Mouse (Mus musculus): Measurements from ENCODE around the gene Myzap.

The Myzap gene

DNA sequence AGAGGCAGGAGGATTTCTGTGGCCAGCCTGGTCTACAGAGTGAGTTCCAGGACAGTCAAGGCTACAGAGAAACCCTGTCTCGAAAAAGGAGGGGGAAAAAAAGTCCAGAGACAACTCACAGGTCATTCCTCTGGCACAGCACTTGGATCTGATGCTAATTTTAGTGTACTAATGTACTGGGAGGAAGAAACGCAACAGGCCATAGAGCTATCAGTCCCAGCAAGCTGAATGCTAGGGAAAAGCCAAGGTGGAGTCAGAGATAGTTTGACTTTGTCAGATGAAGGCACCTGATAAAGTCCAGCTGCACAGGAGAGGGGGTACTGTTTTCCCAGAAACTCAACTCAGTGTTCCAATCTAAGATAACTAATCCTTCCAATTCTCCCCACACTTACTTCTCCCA is 111.9 kb downstream of the Myzap start:
- no peak for DNase-seq (ENCODE audit: low spot score)

- no peak for DNase-seq (ENCODE audit: low spot score)
These were observed 112.7 kb downstream of the Myzap start for GRCm38 (mm10) chr9:71479413-71479812.

DNA sequence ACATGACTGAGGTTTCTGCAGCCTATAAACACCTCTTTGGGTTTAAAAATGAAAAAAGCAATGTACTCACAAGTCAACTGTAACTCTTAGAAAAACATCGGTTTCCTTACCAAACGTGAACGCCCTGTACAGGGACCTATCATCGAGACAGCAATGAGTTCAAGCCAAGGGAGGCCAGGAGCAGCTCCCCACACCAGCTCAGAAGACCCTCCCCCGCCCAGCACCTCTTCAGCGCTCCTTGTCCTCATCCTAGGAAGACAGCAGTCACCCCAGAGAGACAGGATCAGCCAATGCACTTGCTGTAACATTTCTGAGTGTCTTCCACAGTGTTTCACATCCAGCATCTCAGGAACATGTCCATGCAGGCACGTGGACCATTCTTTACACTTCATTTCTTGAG is 113.6 kb downstream of the Myzap start:
- DNase-seq (ENCODE audit: low spot score): no peak

DNA sequence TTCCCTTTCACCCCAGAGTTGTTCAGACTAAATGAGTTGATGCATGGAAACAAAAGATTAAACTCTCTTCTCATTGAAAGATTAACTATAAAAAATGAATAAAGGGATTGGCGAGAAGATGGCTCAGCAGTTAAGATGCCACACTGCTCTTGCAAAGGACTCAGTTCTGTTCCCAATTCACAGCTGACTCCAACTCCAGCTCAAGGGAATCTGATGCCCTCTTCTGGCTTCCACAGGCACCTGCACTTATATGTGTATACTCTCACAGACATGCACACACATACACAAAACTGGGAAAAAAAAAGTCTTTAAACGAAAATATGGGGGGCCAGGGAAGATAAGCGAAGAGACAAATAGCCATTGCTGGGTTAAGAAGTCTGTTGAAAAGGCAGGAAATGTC is 115.6 kb downstream of the Myzap start:
- no peak for DNase-seq (ENCODE audit: low spot score)

GRCm38 (mm10) chr9:71475536-71475935 is 116.6 kb downstream of the Myzap start:
- DNase-seq (ENCODE audit: low spot score): no peak

- no peak for DNase-seq (ENCODE audit: low spot score)
These were observed 124.7 kb downstream of the Myzap start for GRCm38 (mm10) chr9:71467434-71467833.

- no peak for DNase-seq (ENCODE audit: low spot score)
These were observed 126.0 kb downstream of the Myzap start for GRCm38 (mm10) chr9:71466111-71466510.

DNA sequence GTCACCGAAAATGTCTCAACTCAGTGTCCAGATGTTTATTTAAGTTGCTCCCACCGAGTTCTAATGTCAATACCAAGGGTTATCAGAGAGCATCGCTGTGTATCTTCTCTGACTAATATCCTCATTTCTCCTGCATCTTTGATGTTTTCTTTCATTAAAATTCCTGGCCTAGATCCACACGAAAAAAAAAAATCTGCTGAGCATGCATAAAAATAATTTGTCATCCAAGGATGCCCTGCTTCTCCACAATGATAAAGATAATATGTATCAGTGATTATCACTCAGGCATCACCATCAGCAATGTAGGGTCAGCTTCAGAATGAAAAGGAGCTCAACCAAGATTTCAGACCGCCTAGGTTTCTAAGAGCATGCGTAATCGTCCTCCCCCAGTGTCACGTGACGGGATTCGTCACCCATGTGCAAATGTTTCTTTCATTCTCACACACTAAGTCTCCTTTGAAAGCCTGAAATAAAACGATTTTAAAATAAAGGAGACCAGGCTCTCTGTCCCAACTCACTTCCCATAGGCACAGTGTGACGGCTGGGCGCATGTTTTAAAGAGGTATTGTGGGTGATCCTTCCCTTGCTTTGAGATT is 129.0 kb downstream of the Myzap start:
- no peak for DNase-seq (ENCODE audit: low spot score)

- no peak for DNase-seq (ENCODE audit: low spot score)
These were observed 135.4 kb downstream of the Myzap start for GRCm38 (mm10) chr9:71456738-71457137.
